8 mouse cellular contexts compared by ENCODE assay signal in the genomic region with DNA sequence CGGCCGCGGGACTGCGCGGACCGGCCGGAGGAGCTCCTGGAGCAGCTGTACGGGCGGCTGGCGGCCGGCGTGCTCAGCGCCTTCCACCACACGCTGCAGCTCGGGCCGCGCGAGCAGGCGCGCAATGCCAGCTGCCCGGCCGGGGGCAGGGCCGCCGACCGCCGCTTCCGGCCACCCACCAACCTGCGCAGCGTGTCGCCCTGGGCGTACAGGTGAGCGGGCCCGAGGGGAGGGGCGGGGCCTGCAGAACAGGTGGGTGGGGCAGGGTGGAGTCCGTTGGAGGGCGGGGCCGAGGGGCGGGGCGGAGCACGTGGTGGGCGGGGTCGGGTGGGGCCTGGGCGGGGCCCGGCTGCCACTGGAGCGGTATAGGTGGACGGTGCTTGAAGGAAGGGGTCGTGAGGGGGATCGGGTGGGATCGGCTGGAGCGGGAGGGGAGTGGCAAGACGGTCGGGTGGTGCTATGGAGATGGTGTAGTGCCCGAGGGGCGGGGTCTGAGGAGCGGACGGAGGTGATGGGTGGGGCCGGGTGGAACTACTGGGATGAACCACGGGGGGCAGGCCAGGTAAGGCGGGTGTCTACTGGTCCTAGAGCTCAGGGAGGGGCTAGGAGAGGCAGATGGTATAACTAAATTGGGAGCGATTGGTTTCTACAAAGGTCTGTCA. TPM values are rescaled to one million over a fixed set of nuclear protein-coding genes. Genes with fewer than 3 reads are reported as not detected.
DNase-seq lines count a peak whose midpoint lies in the region; ATAC-seq lines count a peak whose summit lies in the region.

No protein-coding gene starts in this region.

- H3K4me3 ChIP-seq in intestine, embryonic 15.5 days (replicated peaks) = peak overlapping the region; percentile 77

- peaks cover 7% of the 10 kb centered on the region for H3K4me1 ChIP-seq in intestine, embryonic 15.5 days (replicated peaks)

- no peaks in the 10 kb centered on the region for H3K27me3 ChIP-seq in intestine, embryonic 15.5 days (replicated peaks)

- no peaks in the 10 kb centered on the region for H3K36me3 ChIP-seq in intestine, embryonic 15.5 days

- ATAC-seq in activated CD4-positive, CD25-positive, alpha-beta regulatory T cell, adult 4 months = peak; percentile 53
- ATAC-seq in intestine, embryonic 15.5 days = peak; percentile 91
- ATAC-seq in megakaryocyte-erythroid progenitor cell, adult 5-6 weeks (replicated peaks; ENCODE audit: low FRiP score, low TSS enrichment, poor library complexity, severe bottlenecking) = peak; percentile 58

- no peaks in the 10 kb centered on the region for H3K9me3 ChIP-seq in intestine, embryonic 15.5 days

- peak; percentile 80 to 87 for DNase-seq in cerebellum, postnatal 36 days
- peak; percentile 28 to 48 for DNase-seq in gastrocnemius, adult 8-10 months (ENCODE audit: low spot score in 2 of 2)
- peak; percentile 78 to 85 for DNase-seq in left cerebral cortex, postnatal 36 days (ENCODE audit: low spot score in 2 of 2)
- DNase-seq in right cerebral cortex, postnatal 25 days = peak; percentile 81
- peak; percentile 95 for DNase-seq in yolk sac, embryonic 10.5 days (ENCODE audit: low spot score)

- intact Hi-C loops in left cerebral cortex, postnatal 36 days (cut with DNase I) = loop anchor here (5.0 kb wide), 1 partner anchor 47 kb away; the partner anchor contains the start of gene Eef1akmt1

- H3K9ac ChIP-seq in intestine, embryonic 15.5 days = peak overlapping the region; percentile 78

- H3K4me2 ChIP-seq in intestine, embryonic 15.5 days (replicated peaks) = peak overlapping the region; percentile 86

- H3K27ac ChIP-seq in intestine, embryonic 15.5 days = peak overlapping the region; percentile 87

- WGBS in intestine, embryonic 15.5 days = 1% methylated on average over 57 of the region's 60 CpGs

RNA-seq across cellular contexts. Expression of gene Il17d, which starts 0.9 kb away (rescaled TPM):
- polyA plus RNA-seq in activated CD4-positive, CD25-positive, alpha-beta regulatory T cell, adult 4 months (2017; shearing (Covaris generic)) = not detected
- 1 to 10 TPM in 2 of 4 experiments, under 1 TPM in 2; 0.77 to 1.6 (median 1.1) TPM for total RNA-seq in gastrocnemius, adult 8-10 months (2022)
- 7.3 and 7.4 TPM in 2 replicates for polyA plus RNA-seq in intestine, embryonic 15.5 days (2015; fragmentation: Nextera tagmentation; extraction: Ambion mirVana)
- 10 to 100 TPM; 15.0 to 17.1 TPM for total RNA-seq in left cerebral cortex, postnatal 36 days (2021)
- total RNA-seq in megakaryocyte-erythroid progenitor cell, adult 5-6 weeks (2014; fragmentation: Nextera tagmentation) = not detected in 2 replicates
- not detected in 2 replicates for total RNA-seq in megakaryocyte-erythroid progenitor cell, adult 5-6 weeks (2017)

RNA-seq across cellular contexts. Expression of gene Eef1akmt1, which starts 45.9 kb away (rescaled TPM):
- polyA plus RNA-seq in activated CD4-positive, CD25-positive, alpha-beta regulatory T cell, adult 4 months (2017; shearing (Covaris generic)) = 100 to 1,000 TPM; 125 to 148 TPM
- total RNA-seq in gastrocnemius, adult 8-10 months (2022) = 10 to 100 TPM; 43.7 to 52.2 (median 47.1) TPM
- 95.5 and 97.4 TPM in 2 replicates for polyA plus RNA-seq in intestine, embryonic 15.5 days (2015; fragmentation: Nextera tagmentation; extraction: Ambion mirVana)
- 10 to 100 TPM; 33.1 to 38.1 TPM for total RNA-seq in left cerebral cortex, postnatal 36 days (2021)
- total RNA-seq in megakaryocyte-erythroid progenitor cell, adult 5-6 weeks (2014; fragmentation: Nextera tagmentation) = 42.2 and 46.4 TPM in 2 replicates
- total RNA-seq in megakaryocyte-erythroid progenitor cell, adult 5-6 weeks (2017) = 14.7 and 18.2 TPM in 2 replicates

Comparison
In these comparisons a context has a peak if more than half of its experiments do, and no peak if none do; other contexts are left out.
1. Peak in every context shown above with its lines: DNase-seq, ATAC-seq, H3K4me3 ChIP-seq and H3K27ac ChIP-seq.
2. DNase-seq: peak in every context shown above with its lines; median percentile 95 in yolk sac, embryonic 10.5 days; 84 in cerebellum, postnatal 36 days; 82 in left cerebral cortex, postnatal 36 days; 81 in right cerebral cortex, postnatal 25 days; 38 in gastrocnemius, adult 8-10 months.
3. RNA of gene Il17d, which starts 0.9 kb away (total RNA-seq): 15.0 to 17.1 TPM in left cerebral cortex, postnatal 36 days; 0.77 to 1.6 TPM in gastrocnemius, adult 8-10 months and not detected in megakaryocyte-erythroid progenitor cell, adult 5-6 weeks; every median in the first group is over 4 times any median in the second.